Mouse (Mus musculus): ENCODE results near the gene Fam81b.

The Fam81b gene

GRCm38 (mm10) chr13:76190273-76190672 is 114.6 kb downstream of the Fam81b start:
- no peak for DNase-seq (ENCODE audit: low spot score)

GRCm38 (mm10) chr13:76189190-76189589 is 115.7 kb downstream of the Fam81b start:
- DNase-seq (ENCODE audit: low spot score) = no peak

GRCm38 (mm10) chr13:76187651-76188050 is 117.2 kb downstream of the Fam81b start:
- no peak for DNase-seq (ENCODE audit: low spot score)

GRCm38 (mm10) chr13:76178700-76179099 is 126.2 kb downstream of the Fam81b start:
- no peak for DNase-seq (ENCODE audit: low spot score)

- no peak for DNase-seq (ENCODE audit: low spot score)
Observed at GRCm38 (mm10) chr13:76174297-76174696, 130.6 kb downstream of the Fam81b start.

- DNase-seq (ENCODE audit: low spot score) = no peak
Observed at GRCm38 (mm10) chr13:76160587-76160986, 144.3 kb downstream of the Fam81b start.

- no peak for DNase-seq (ENCODE audit: low spot score)
Observed at GRCm38 (mm10) chr13:76157508-76157907, 147.4 kb downstream of the Fam81b start.

- DNase-seq (ENCODE audit: low spot score) = no peak
Observed at GRCm38 (mm10) chr13:76157099-76157498, 147.8 kb downstream of the Fam81b start.
